Mouse (Mus musculus) liver, embryonic 11.5 days (tissue): Measurements from ENCODE around the gene Nadsyn1. TPM values are rescaled to one million over a fixed set of nuclear protein-coding genes. Genes with fewer than 3 reads are reported as not detected.

ENCODE experiments used
- ATAC-seq: fragments of 200-750 bp; cut with Nextera tagmentation; replicated peaks from 2 replicates; pipeline ENCODE4 v1.8.0; 2017; ENCODE audit warnings: moderate number of reproducible peaks, mild to moderate bottlenecking, moderate TSS enrichment, moderate library complexity; ENCODE audit not compliant: low FRiP score
- DNase-seq: peaks from one replicate; pipeline ENCODE4 v3.0.0-alpha.2; 2017; ENCODE audit warnings: low spot score
- H3K27ac ChIP-seq: fragments of 300-500 bp; sonication (generic); 2 replicates; pipeline ENCODE4 v1.5.1; 2014; ENCODE audit warnings: mild to moderate bottlenecking, low read depth, low read length, control low read depth
- H3K27me3 ChIP-seq: fragments of 300-500 bp; sonication (generic); replicated peaks from 2 replicates; pipeline ENCODE4 v1.6.1; 2014; ENCODE audit warnings: low read length, mixed read lengths; ENCODE audit not compliant: control insufficient read depth, insufficient read depth
- H3K36me3 ChIP-seq: fragments of 300-500 bp; sonication (generic); 2 replicates; pipeline ENCODE4 v1.6.1; 2014; ENCODE audit warnings: mild to moderate bottlenecking, low read length, moderate library complexity, mixed read lengths; ENCODE audit not compliant: control insufficient read depth, insufficient read depth
- H3K4me1 ChIP-seq: fragments of 300-500 bp; sonication (generic); replicated peaks from 2 replicates; pipeline ENCODE4 v1.6.1; 2014; ENCODE audit warnings: low read length, mixed read lengths; ENCODE audit not compliant: control insufficient read depth, insufficient read depth
- H3K4me2 ChIP-seq: fragments of 300-500 bp; sonication (generic); 2 replicates; pipeline ENCODE4 v1.6.1; 2014; ENCODE audit warnings: mild to moderate bottlenecking, control low read depth, moderate library complexity
- H3K4me3 ChIP-seq: fragments of 300-500 bp; sonication (generic); 2 replicates; pipeline ENCODE4 v1.5.1; 2014; ENCODE audit warnings: low read depth, low read length, control low read depth
- H3K9ac ChIP-seq: fragments of 300-500 bp; sonication (generic); 2 replicates; pipeline ENCODE4 v1.6.1; 2014; ENCODE audit warnings: low read depth, low read length, control low read depth
- H3K9me3 ChIP-seq: fragments of 300-500 bp; sonication (generic); 2 replicates; pipeline ENCODE4 v1.6.1; 2016; ENCODE audit warnings: low read length, inconsistent platforms, mixed read lengths; ENCODE audit not compliant: control insufficient read depth
- WGBS: fragments of 180-500 bp; shearing (Covaris S2); extraction: QIAGEN DNeasy Blood & Tissue Kit; methylation state at CpG from one replicate; pipeline ENCODE4 v1.1.7; 2014; 5-methylcytosine and 5-hydroxymethylcytosine counted together
- polyA plus RNA-seq: library from polyadenylated mRNA; unstranded; fragments of >200 nt; fragmentation: Nextera tagmentation; extraction: Ambion mirVana; gene quantifications from 2 replicates; pipeline ENCODE4 v1.2.1, GENCODE M21; 2014

Nadsyn1 gene
- 8.6 and 12.7 TPM in 2 replicates for polyA plus RNA-seq

- Histone ChIP-seq H3K27ac (peak within 1 kb of the TSS; percentile 62), H3K4me1 (peaks cover 11% of the 10 kb centered on the region), H3K9me3 (no peaks in the 10 kb centered on the region), H3K9ac (peak within 1 kb of the TSS; percentile 73), H3K4me2 (peak within 1 kb of the TSS; percentile 90), H3K4me3 (peak within 1 kb of the TSS; percentile 63), H3K27me3 (no peaks in the 10 kb centered on the region), H3K36me3 (peaks cover 9% of the 10 kb centered on the region; the same call in 1 of the 2 replicates)
- under 1% methylated on average over 40 of the region's 40 CpGs for WGBS
- ATAC-seq (peak; percentile 99), DNase-seq (peak; percentile 100)
Observed at GRCm38 (mm10) chr7:143822375-143823265, at the start of gene Nadsyn1, which contains the start of gene Dhcr7. TSS of gene Nadsyn1 (minus strand) at chr7:143822849. TSS of gene Dhcr7 (plus strand) at chr7:143823145.

- ATAC-seq: no peak
- H3K9ac ChIP-seq: no peak overlapping the region
- H3K4me2 ChIP-seq: no peak overlapping the region
- H3K27me3 ChIP-seq: no peaks in the 10 kb centered on the region
- no peak overlapping the region for H3K27ac ChIP-seq
- no peaks in the 10 kb centered on the region for H3K9me3 ChIP-seq
- H3K4me3 ChIP-seq: no peak overlapping the region
- no peak for DNase-seq
- H3K36me3 ChIP-seq: no peaks in the 10 kb centered on the region
- WGBS: 58% methylated on average over 4 of the region's 4 CpGs
- H3K4me1 ChIP-seq: no peaks in the 10 kb centered on the region
Observed at GRCm38 (mm10) chr7:143868874-143869273, 46.2 kb upstream of the Nadsyn1 start.

- H3K27ac ChIP-seq: no peak within 1 kb of the TSS
- H3K9me3 ChIP-seq: no peaks in the 10 kb centered on the region
- no peaks in the 10 kb centered on the region for H3K27me3 ChIP-seq
- no peaks in the 10 kb centered on the region for H3K4me1 ChIP-seq
- H3K4me3 ChIP-seq: no peak within 1 kb of the TSS
- no peaks in the 10 kb centered on the region for H3K36me3 ChIP-seq
- ATAC-seq (no peak), DNase-seq (no peak)
- no peak within 1 kb of the TSS for H3K9ac ChIP-seq
- H3K4me2 ChIP-seq: no peak within 1 kb of the TSS
- 71% methylated on average over 2 of the region's 2 CpGs for WGBS
Observed at GRCm38 (mm10) chr7:143866538-143866937, 43.9 kb upstream of the Nadsyn1 start, which contains the start of gene Gm498. TSS of gene Gm498 (plus strand) at chr7:143866838.

GRCm38 (mm10) chr7:143848768-143849482 lies 26.3 kb upstream of the Nadsyn1 start:
- 85% methylated on average over 6 of the region's 8 CpGs for WGBS
- ATAC-seq (no peak), DNase-seq (no peak)
- no peak overlapping the region for H3K4me3 ChIP-seq
- H3K27ac ChIP-seq: no peak overlapping the region
- H3K4me2 ChIP-seq: no peak overlapping the region
- H3K9me3 ChIP-seq: no peaks in the 10 kb centered on the region
- H3K27me3 ChIP-seq: no peaks in the 10 kb centered on the region
- no peak overlapping the region for H3K9ac ChIP-seq
- no peaks in the 10 kb centered on the region; the same call in 1 of the 2 replicates for H3K4me1 ChIP-seq
- H3K36me3 ChIP-seq: peaks cover 23% of the 10 kb centered on the region

GRCm38 (mm10) chr7:143848127-143848767 lies 25.6 kb upstream of the Nadsyn1 start:
- Histone ChIP-seq H3K27ac (no peak overlapping the region), H3K36me3 (peaks cover 30% of the 10 kb centered on the region), H3K9me3 (no peaks in the 10 kb centered on the region), H3K9ac (no peak overlapping the region), H3K4me3 (no peak overlapping the region), H3K4me1 (no peaks in the 10 kb centered on the region; the same call in 1 of the 2 replicates), H3K4me2 (no peak overlapping the region), H3K27me3 (no peaks in the 10 kb centered on the region)
- ATAC-seq (peak; percentile 80), DNase-seq (no peak)
- 66% methylated on average over 5 of the region's 5 CpGs for WGBS

GRCm38 (mm10) chr7:143841301-143841700 lies 18.7 kb upstream of the Nadsyn1 start:
- no peak overlapping the region for H3K27ac ChIP-seq
- DNase-seq (no peak), ATAC-seq (no peak)
- 95% methylated on average over 8 of the region's 8 CpGs for WGBS
- H3K9me3 ChIP-seq: no peaks in the 10 kb centered on the region
- H3K4me3 ChIP-seq: no peak overlapping the region
- H3K36me3 ChIP-seq: peaks cover 47% of the 10 kb centered on the region
- H3K27me3 ChIP-seq: no peaks in the 10 kb centered on the region
- H3K4me2 ChIP-seq: no peak overlapping the region
- no peaks in the 10 kb centered on the region for H3K4me1 ChIP-seq
- no peak overlapping the region for H3K9ac ChIP-seq

- Histone ChIP-seq H3K27me3 (no peaks in the 10 kb centered on the region), H3K4me3 (no peak overlapping the region), H3K36me3 (peaks cover 39% of the 10 kb centered on the region), H3K4me1 (0 out of 2 replicates have a peak, but pooled peaks cover 2% of the 10 kb centered on the region), H3K9ac (no peak overlapping the region), H3K27ac (no peak overlapping the region), H3K4me2 (no peak overlapping the region), H3K9me3 (no peaks in the 10 kb centered on the region)
- WGBS: 94% methylated on average over 5 of the region's 5 CpGs
- ATAC-seq (no peak), DNase-seq (no peak)
Observed at GRCm38 (mm10) chr7:143840121-143840520, 17.5 kb upstream of the Nadsyn1 start.

GRCm38 (mm10) chr7:143837705-143838358 lies 15.2 kb upstream of the Nadsyn1 start:
- 84% methylated on average over 3 of the region's 3 CpGs for WGBS
- DNase-seq (no peak), ATAC-seq (no peak)
- Histone ChIP-seq H3K36me3 (peaks cover 20% of the 10 kb centered on the region), H3K9ac (no peak overlapping the region), H3K4me3 (no peak overlapping the region), H3K4me1 (peaks cover 5% of the 10 kb centered on the region; the same call in 1 of the 2 replicates), H3K4me2 (no peak overlapping the region), H3K27me3 (no peaks in the 10 kb centered on the region), H3K9me3 (no peaks in the 10 kb centered on the region), H3K27ac (no peak overlapping the region)
